Mouse (Mus musculus) midbrain, embryonic 12.5 days (tissue): ENCODE results near the gene Cbln1. TPM values are rescaled to one million over a fixed set of nuclear protein-coding genes. Genes with fewer than 3 reads are reported as not detected.

Source experiments
- ATAC-seq: fragments of 200-750 bp; cut with Nextera tagmentation; 2 replicates; pipeline ENCODE4 v1.8.0; 2017; ENCODE audit warnings: low read depth, moderate TSS enrichment, moderate library complexity; ENCODE audit not compliant: low FRiP score
- H3K27ac ChIP-seq: fragments of 300-500 bp; sonication (generic); replicated peaks from 2 replicates; pipeline ENCODE4 v1.5.1; 2016; ENCODE audit warnings: mild to moderate bottlenecking
- H3K27me3 ChIP-seq: fragments of 300-500 bp; sonication (generic); 2 replicates; pipeline ENCODE4 v1.6.1; 2016; ENCODE audit warnings: mild to moderate bottlenecking
- H3K36me3 ChIP-seq: fragments of 300-500 bp; sonication (generic); 2 replicates; pipeline ENCODE4 v1.6.1; 2016
- H3K4me1 ChIP-seq: fragments of 300-500 bp; sonication (generic); 2 replicates; pipeline ENCODE4 v1.6.1; 2016
- H3K4me2 ChIP-seq: fragments of 300-500 bp; sonication (generic); replicated peaks from 2 replicates; pipeline ENCODE4 v1.6.1; 2016; ENCODE audit warnings: mild to moderate bottlenecking, moderate library complexity
- H3K4me3 ChIP-seq: fragments of 300-500 bp; sonication (generic); 2 replicates; pipeline ENCODE4 v1.5.1; 2016; ENCODE audit warnings: mild to moderate bottlenecking
- H3K9ac ChIP-seq: fragments of 300-500 bp; sonication (generic); replicated peaks from 2 replicates; pipeline ENCODE4 v1.6.1; 2016; ENCODE audit warnings: mild to moderate bottlenecking, moderate library complexity
- H3K9me3 ChIP-seq: fragments of 300-500 bp; sonication (generic); 2 replicates; pipeline ENCODE4 v1.6.1; 2016; ENCODE audit warnings: mild to moderate bottlenecking
- WGBS: fragments of 180-500 bp; shearing (Covaris S2); methylation state at CpG from one replicate; pipeline ENCODE4 v1.1.7; 2016; 5-methylcytosine and 5-hydroxymethylcytosine counted together
- polyA plus RNA-seq: library from polyadenylated mRNA; unstranded; fragments of >200 nt; fragmentation: Nextera tagmentation; extraction: Ambion mirVana; gene quantifications from 2 replicates; pipeline ENCODE4 v1.2.1, GENCODE M21; 2016

The Cbln1 gene
- polyA plus RNA-seq, 1 experiment from 2014 or later: 9.9 TPM

DNA sequence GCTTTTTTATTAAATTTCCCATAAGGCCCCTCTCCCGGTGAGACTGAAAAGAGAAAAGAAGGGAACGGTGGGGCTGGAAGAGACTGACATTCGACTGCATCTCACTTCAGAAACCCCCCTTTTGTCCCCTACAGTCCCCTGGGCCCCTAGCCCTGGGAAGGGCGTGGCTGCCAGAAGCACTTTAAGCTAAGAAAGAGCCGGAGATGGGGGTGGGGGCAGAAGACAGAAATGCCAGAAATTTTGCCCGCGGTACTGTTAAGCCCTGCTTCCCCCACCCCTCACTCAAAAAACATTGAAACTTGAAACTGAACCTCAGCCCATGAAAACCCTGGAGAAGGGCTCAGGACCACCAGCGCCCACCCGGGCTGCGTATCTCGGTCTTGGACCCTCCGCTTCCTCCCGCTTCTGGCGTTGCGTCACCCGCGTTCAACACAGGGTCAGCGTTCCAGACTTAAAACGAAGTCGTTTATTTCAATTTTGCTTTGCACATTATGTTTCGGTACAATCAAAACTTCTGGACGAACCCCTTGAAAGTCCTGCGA is 3.9 kb downstream of the Cbln1 start:
- Histone ChIP-seq H3K27ac (no peak overlapping the region), H3K4me1 (peaks cover 40% of the 10 kb centered on the region), H3K9me3 (no peaks in the 10 kb centered on the region), H3K36me3 (no peaks in the 10 kb centered on the region), H3K9ac (peak overlapping the region; percentile 37; the same call in 1 of the 2 replicates), H3K4me3 (peak overlapping the region; percentile 68), H3K4me2 (peak overlapping the region; percentile 91), H3K27me3 (peaks cover 88% of the 10 kb centered on the region)
- no peak for ATAC-seq
- under 1% methylated on average over 23 of the region's 23 CpGs for WGBS

DNA sequence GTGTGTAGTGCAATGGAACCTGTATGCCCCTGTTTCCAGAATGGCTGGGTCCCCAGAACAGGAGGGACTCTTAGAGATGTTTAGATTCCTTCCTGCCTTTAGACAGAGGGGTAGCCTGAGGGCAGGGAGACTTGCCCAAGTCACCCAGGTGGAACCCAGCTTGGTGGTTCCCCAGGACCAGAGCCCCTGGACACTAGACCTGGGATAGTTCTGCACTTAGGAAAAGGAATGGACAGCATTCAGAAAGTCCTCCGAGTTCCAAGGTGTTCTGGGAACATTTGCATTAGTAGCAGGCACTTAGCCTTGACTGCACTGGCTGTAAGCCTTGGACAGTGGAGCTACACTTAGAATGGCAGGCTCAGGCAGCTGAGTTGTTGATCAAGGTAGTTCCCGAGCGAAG is 4.5 kb downstream of the Cbln1 start:
- Histone ChIP-seq H3K4me1 (peaks cover 36% of the 10 kb centered on the region), H3K9ac (no peak overlapping the region), H3K4me3 (no peak overlapping the region), H3K27ac (no peak overlapping the region), H3K4me2 (0 out of 2 replicates have a peak overlapping the region, but pooled peaks have one; percentile 7), H3K9me3 (no peaks in the 10 kb centered on the region), H3K36me3 (no peaks in the 10 kb centered on the region), H3K27me3 (peaks cover 82% of the 10 kb centered on the region)
- 21% methylated on average over 3 of the region's 3 CpGs for WGBS
- no peak for ATAC-seq

DNA sequence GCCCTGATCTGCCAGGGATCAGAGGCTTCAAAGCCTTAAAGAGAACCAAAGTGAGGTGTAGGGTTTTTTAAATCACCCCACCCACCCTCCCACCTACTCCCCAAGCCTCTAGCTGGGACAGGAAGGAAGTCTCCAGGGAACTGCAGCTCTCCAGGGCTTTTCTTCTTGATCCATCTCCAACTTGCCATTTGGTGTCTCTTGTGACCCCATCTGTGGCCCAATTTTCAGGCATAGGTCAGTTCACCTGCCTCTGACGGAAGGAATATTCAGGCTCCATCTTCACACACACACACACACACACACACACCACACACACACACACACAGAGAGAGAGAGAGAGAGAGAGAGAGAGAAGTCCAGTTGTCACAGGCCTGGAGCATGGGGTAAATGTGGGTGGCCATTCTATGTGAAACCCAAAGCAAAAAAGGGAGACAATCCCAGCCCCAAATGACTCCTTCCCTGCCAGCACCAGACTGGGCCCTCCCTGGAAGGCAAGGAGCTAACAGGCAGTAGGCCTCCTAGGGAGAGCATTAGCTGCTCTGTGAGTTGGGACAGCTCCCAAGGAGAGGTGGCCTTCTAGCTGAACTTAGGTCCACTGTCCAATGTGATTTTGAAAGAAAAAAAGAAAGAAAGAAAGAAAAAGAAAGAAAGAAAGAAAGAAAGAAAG is 5.3 kb downstream of the Cbln1 start:
- Histone ChIP-seq H3K27ac (no peak overlapping the region), H3K36me3 (no peaks in the 10 kb centered on the region), H3K27me3 (peaks cover 83% of the 10 kb centered on the region), H3K4me3 (no peak overlapping the region), H3K9ac (no peak overlapping the region), H3K4me1 (peaks cover 35% of the 10 kb centered on the region), H3K9me3 (peaks cover 4% of the 10 kb centered on the region; the same call in 1 of the 2 replicates), H3K4me2 (no peak overlapping the region)
- no peak for ATAC-seq
- 80% methylated on average over 1 of the region's 1 CpGs for WGBS

DNA sequence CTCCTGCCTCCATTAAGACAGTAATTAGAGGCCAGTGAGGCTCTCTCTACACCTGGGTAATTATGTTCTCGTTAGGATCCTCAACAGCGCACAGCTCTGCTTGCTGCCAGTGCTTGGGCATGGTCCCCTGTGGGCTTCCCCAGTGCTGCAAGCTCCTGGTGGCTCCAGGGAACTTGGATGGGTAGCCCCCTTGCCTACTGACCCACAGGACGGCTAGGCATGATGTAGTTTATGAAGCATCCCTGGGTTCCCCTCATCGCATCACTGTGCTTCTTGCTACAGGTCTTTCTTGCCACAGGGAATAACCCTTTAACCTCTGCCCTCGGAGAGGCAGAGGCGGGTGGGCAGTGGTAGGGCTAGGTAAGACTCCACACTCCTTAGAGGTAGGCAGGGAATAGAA is 6.1 kb downstream of the Cbln1 start:
- Histone ChIP-seq H3K9me3 (peaks cover 4% of the 10 kb centered on the region; the same call in 1 of the 2 replicates), H3K36me3 (no peaks in the 10 kb centered on the region), H3K27me3 (peaks cover 75% of the 10 kb centered on the region), H3K27ac (no peak overlapping the region), H3K4me3 (no peak overlapping the region), H3K4me1 (peaks cover 33% of the 10 kb centered on the region), H3K9ac (no peak overlapping the region), H3K4me2 (no peak overlapping the region)
- 58% methylated on average over 6 of the region's 6 CpGs for WGBS
- ATAC-seq: no peak

DNA sequence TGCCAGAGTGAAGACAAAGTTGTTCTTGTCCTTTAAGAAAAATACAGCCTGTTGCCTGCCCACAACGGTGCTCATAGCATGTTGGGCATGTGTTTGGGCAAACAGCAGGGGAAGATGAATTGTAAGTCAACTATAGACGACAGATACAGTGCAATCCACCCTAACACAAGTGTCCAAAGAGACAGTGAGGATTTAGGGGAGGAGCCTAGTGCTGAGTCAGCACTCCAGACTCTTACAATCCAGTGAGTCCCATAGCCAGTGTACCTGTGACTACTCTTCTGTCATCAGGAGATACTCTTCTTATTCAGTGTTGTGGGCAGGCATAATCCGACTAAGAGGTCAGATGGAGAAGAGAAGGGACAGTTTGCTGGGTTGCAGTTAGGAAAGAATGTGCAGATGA is 8.0 kb downstream of the Cbln1 start:
- Histone ChIP-seq H3K9ac (no peak overlapping the region), H3K4me1 (peaks cover 17% of the 10 kb centered on the region), H3K9me3 (peaks cover 4% of the 10 kb centered on the region; the same call in 1 of the 2 replicates), H3K36me3 (no peaks in the 10 kb centered on the region), H3K27ac (no peak overlapping the region), H3K27me3 (peaks cover 61% of the 10 kb centered on the region), H3K4me3 (no peak overlapping the region), H3K4me2 (no peak overlapping the region)
- 87% methylated on average over 3 of the region's 3 CpGs for WGBS
- ATAC-seq: no peak

DNA sequence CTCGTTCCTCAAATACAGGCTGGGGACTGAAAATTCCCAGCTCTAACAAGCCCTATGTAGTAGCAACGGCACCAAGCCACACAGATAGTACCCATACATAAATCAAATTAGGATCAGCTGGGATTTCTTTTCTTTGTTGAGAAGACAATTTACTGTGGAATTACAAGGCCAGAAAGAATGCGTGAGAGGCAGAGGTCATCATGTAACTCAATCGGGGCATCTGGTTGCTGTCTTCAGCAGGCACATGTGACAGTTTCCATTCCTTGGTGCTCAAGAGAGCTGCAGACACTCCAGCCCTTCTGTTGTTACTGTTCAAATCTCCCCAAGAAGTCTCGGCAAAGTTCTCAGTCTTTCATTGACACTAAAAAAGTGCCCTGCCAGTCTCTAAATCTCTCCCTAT is 10.6 kb downstream of the Cbln1 start:
- Histone ChIP-seq H3K27ac (no peak overlapping the region), H3K27me3 (peaks cover 36% of the 10 kb centered on the region), H3K4me3 (no peak overlapping the region), H3K9me3 (peaks cover 4% of the 10 kb centered on the region; the same call in 1 of the 2 replicates), H3K4me1 (peaks cover 5% of the 10 kb centered on the region; the same call in 1 of the 2 replicates), H3K9ac (no peak overlapping the region), H3K36me3 (no peaks in the 10 kb centered on the region), H3K4me2 (no peak overlapping the region)
- ATAC-seq: no peak
- 28% methylated on average over 5 of the region's 5 CpGs for WGBS

DNA sequence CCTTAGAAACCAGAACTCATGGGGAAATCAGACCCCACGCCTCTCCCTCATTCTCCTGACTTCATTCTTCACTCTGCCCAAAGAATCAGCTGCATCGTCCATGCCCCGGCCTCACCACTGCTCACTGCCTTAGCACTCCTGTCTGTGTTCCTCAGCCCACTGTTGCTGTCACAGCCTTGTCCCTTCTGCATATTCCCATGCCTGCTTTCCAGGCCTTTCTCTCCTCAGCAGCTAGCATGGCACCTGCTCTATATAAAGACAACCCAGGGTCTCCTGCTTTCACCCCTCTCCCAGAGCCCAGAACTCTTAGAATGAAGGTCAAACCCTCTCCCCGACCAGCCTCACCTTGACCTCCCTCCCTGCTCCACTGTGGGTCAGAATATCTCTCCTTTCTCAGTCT is 15.5 kb downstream of the Cbln1 start:
- Histone ChIP-seq H3K4me2 (no peak overlapping the region), H3K4me3 (no peak overlapping the region), H3K36me3 (no peaks in the 10 kb centered on the region), H3K9ac (no peak overlapping the region), H3K27me3 (peaks cover 12% of the 10 kb centered on the region; the same call in 1 of the 2 replicates), H3K4me1 (peaks cover 4% of the 10 kb centered on the region; the same call in 1 of the 2 replicates), H3K9me3 (no peaks in the 10 kb centered on the region), H3K27ac (no peak overlapping the region)
- 81% methylated on average over 4 of the region's 4 CpGs for WGBS
- ATAC-seq: no peak

DNA sequence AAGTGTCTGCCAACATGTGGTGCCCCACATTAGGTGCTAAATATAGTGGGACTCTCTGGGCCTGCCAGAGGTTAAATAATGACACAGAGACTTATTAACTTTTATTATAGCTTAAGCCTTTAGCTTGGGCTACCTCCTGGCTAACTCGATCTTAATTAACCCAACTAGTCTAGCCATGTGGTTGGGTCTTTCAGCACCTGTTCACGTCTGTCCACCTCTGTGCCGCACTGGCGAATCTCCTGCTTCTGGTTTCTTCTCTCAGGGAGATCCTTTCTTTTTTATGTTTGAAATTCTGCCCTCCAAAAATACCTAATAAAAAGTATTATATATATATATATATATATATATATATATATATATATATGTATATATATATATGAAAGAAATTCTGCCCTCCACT is 19.6 kb downstream of the Cbln1 start:
- H3K27me3 ChIP-seq: peaks cover 7% of the 10 kb centered on the region; the same call in 1 of the 2 replicates
- no peak overlapping the region for H3K4me2 ChIP-seq
- H3K27ac ChIP-seq: no peak overlapping the region
- no peak overlapping the region for H3K4me3 ChIP-seq
- ATAC-seq: no peak
- no peaks in the 10 kb centered on the region for H3K9me3 ChIP-seq
- H3K9ac ChIP-seq: no peak overlapping the region
- H3K36me3 ChIP-seq: no peaks in the 10 kb centered on the region
- 83% methylated on average over 4 of the region's 4 CpGs for WGBS
- no peaks in the 10 kb centered on the region for H3K4me1 ChIP-seq

DNA sequence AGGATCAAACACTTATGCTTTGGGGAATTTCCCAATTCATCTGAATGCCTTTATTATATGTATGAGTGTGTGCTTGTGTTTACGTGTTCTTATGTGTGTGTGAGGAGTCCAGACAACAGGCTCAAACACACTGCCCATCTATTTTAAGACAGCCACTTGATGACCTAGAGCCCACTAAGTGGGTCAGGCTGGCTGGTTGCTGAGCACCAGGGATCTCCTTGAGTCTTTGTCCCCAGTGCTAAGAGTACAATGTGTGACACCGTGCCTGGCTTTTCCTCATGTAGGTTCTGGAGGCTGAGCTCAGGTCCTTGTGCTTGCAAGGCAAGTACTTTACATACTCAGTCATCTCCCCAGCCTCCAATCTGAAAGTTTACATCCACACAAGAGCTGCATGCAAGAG is 20.7 kb downstream of the Cbln1 start:
- no peak overlapping the region for H3K9ac ChIP-seq
- H3K27me3 ChIP-seq: peaks cover 5% of the 10 kb centered on the region; the same call in 1 of the 2 replicates
- H3K4me2 ChIP-seq: no peak overlapping the region
- 79% methylated on average over 2 of the region's 2 CpGs for WGBS
- H3K36me3 ChIP-seq: no peaks in the 10 kb centered on the region
- no peak for ATAC-seq
- H3K27ac ChIP-seq: no peak overlapping the region
- H3K4me1 ChIP-seq: no peaks in the 10 kb centered on the region
- H3K9me3 ChIP-seq: no peaks in the 10 kb centered on the region
- H3K4me3 ChIP-seq: no peak overlapping the region

DNA sequence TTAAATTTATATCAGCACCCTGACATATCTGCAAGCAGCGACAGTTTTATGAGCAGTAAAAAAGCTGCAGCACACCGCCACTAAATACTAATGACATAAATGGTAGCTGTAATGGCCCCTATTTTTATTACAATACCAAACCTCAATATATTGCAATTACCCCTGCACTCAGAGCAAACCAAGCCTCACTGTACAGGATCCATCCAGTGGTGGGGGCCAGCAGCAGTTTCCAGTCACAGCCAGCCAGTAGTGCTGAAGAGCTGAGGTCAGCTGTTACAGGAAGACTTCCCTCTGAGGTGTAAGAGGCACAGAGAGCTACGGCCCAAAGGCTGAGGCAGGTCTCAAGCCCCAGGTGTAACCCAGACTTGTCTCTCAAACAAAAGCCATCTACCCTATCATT is 37.8 kb downstream of the Cbln1 start:
- no peak overlapping the region for H3K4me2 ChIP-seq
- no peak for ATAC-seq
- no peaks in the 10 kb centered on the region for H3K9me3 ChIP-seq
- no peak overlapping the region for H3K9ac ChIP-seq
- H3K4me1 ChIP-seq: no peaks in the 10 kb centered on the region
- H3K27me3 ChIP-seq: no peaks in the 10 kb centered on the region
- no peaks in the 10 kb centered on the region for H3K36me3 ChIP-seq
- no peak overlapping the region for H3K27ac ChIP-seq
- 84% methylated on average over 3 of the region's 3 CpGs for WGBS
- no peak overlapping the region for H3K4me3 ChIP-seq

DNA sequence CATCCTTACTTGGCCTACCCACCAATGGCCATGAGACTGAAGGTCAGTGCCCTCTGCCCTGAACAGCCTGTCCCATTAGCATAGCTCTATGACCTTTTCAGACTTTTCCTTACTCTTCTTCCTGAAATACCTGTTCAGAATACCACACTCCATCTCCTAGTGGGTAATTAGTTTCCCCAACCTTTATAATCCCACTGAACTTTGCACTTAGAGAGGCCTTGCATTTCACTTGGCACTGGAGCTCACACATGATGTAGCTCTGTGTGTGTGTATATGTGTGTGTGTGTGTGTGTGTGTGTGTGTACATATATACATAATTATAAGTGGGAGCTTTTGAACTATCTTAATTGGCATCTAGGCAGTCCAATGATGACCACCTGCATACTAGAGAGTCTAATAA is 45.2 kb downstream of the Cbln1 start:
- no peaks in the 10 kb centered on the region for H3K27me3 ChIP-seq
- no peaks in the 10 kb centered on the region for H3K9me3 ChIP-seq
- no peaks in the 10 kb centered on the region for H3K36me3 ChIP-seq
- H3K9ac ChIP-seq: no peak overlapping the region
- no peak overlapping the region for H3K27ac ChIP-seq
- H3K4me2 ChIP-seq: no peak overlapping the region
- H3K4me3 ChIP-seq: no peak overlapping the region
- ATAC-seq: no peak
- peaks cover 7% of the 10 kb centered on the region; the same call in 1 of the 2 replicates for H3K4me1 ChIP-seq

DNA sequence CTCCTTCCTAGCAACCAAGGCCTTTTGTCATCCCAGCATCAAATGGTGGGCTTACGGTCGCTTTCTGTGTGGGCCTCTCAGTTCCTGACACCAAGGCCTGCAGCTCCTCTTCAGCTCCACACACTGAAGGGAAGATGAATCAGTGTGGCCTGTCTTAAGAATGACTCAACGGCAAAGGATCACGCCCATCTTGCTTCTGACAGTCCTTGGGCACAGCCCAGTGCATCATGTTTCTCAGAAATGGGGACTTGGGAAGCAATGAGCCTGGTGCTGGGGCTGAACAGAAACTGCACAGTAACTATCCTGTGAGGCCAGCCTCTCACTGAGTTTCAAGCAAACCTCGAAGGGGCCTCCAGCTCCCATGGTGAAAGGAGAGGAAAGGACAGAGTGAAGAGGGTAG is 47.7 kb downstream of the Cbln1 start:
- 65% methylated on average over 5 of the region's 5 CpGs for WGBS
- Histone ChIP-seq H3K36me3 (no peaks in the 10 kb centered on the region), H3K4me2 (no peak overlapping the region), H3K4me1 (peaks cover 7% of the 10 kb centered on the region; the same call in 1 of the 2 replicates), H3K4me3 (no peak overlapping the region), H3K9me3 (no peaks in the 10 kb centered on the region), H3K9ac (no peak overlapping the region), H3K27me3 (no peaks in the 10 kb centered on the region), H3K27ac (no peak overlapping the region)
- ATAC-seq: no peak
